Comparison of ENCODE assay signal across 8 mouse cellular contexts in genomic region chr8:13785764-13786299, GRCm38 (mm10). TPM values are rescaled to one million over a fixed set of nuclear protein-coding genes. Genes with fewer than 3 reads are reported as not detected.
DNase-seq lines count a peak whose midpoint lies in the region; ATAC-seq and TF ChIP-seq lines count a peak whose summit lies in the region.

No protein-coding gene starts in this region.

- peak; percentile 90 for TF ChIP-seq CTCF in layer of hippocampus, adult 2 months (conservative IDR thresholded peaks at IDR 0.05)
- TF ChIP-seq CTCF in lung, embryonic 14.5 days (IDR thresholded peaks at IDR 0.05; ENCODE audit: low read depth): peak; percentile 98
- peak; percentile 85 for TF ChIP-seq CTCF in olfactory bulb, adult 2 months (IDR thresholded peaks at IDR 0.05; ENCODE audit: insufficient read depth, low read depth, low read length)
- peak; percentile 98 for TF ChIP-seq CTCF in thymus, adult 2 months (IDR thresholded peaks at IDR 0.05; ENCODE audit: borderline replicate concordance, control insufficient read depth, extremely low read depth, insufficient read depth, low read length, poor library complexity)

- H3K4me3 ChIP-seq in ES-E14 (ENCODE audit: insufficient read depth in 1 of 2, low read depth in 1 of 2, low read length in 2 of 2, poor library complexity in 1 of 2, severe bottlenecking in 1 of 2): peak overlapping the region; percentile 83 to 88
- H3K4me3 ChIP-seq in forebrain, embryonic 16.5 days (replicated peaks; ENCODE audit: low read length): peak overlapping the region; percentile 78
- H3K4me3 ChIP-seq in layer of hippocampus, adult 2 months: peak overlapping the region; percentile 91
- H3K4me3 ChIP-seq in lung, embryonic 14.5 days (ENCODE audit: low read depth, low read length): peak overlapping the region; percentile 70
- H3K4me3 ChIP-seq in olfactory bulb, adult 2 months (ENCODE audit: insufficient read depth, low read depth, low read length): peak overlapping the region; percentile 82
- peak overlapping the region; percentile 68 for H3K4me3 ChIP-seq in thymus, adult 2 months (ENCODE audit: control insufficient read depth, insufficient read depth, low read length)

- TF ChIP-seq POLR2A in olfactory bulb, adult 2 months (IDR thresholded peaks at IDR 0.05; ENCODE audit: insufficient read depth, low read depth, low read length): peak; percentile 98
- TF ChIP-seq POLR2A in thymus, adult 2 months (IDR thresholded peaks at IDR 0.05; ENCODE audit: control insufficient read depth, extremely low read depth, insufficient read depth, low read length, poor library complexity): peak; percentile 63; the same call in 1 of the 2 replicates

- peak; percentile 96 for DNase-seq in ES-E14 (ENCODE audit: low read depth, low spot score)
- DNase-seq in cerebellum, adult 11-12 months: peak; percentile 94
- peak; percentile 97 to 98 for DNase-seq in heart, postnatal 36 days
- peak; percentile 92 to 97 for DNase-seq in layer of hippocampus, adult 2 months (ENCODE audit: low spot score in 2 of 2)
- DNase-seq in lung, embryonic 14.5 days: peak; percentile 98
- DNase-seq in thymus, adult 2 months: peak; percentile 95

- in situ Hi-C loops in ES-E14 (cut with MboI; ENCODE audit: low sequenced_read_pairs in 2 of 2, unreplicated experiment in 2 of 2): no loop called here

- under 1% methylated on average over 46 of the region's 47 CpGs for WGBS in forebrain, embryonic 16.5 days
- WGBS in lung, embryonic 14.5 days: under 1% methylated on average over 47 of the region's 47 CpGs
- WGBS in olfactory bulb, adult 2 months: under 1% methylated on average over 47 of the region's 47 CpGs
- WGBS in thymus, adult 2 months: under 1% methylated on average over 46 of the region's 47 CpGs

- H3K36me3 ChIP-seq in ES-E14 (ENCODE audit: control insufficient read depth, insufficient read depth, low read length, poor library complexity, severe bottlenecking): peaks cover 11% of the 10 kb centered on the region
- H3K36me3 ChIP-seq in forebrain, embryonic 16.5 days (ENCODE audit: control insufficient read depth, insufficient read depth): peaks cover 2% of the 10 kb centered on the region
- H3K36me3 ChIP-seq in lung, embryonic 14.5 days (ENCODE audit: insufficient read depth): peaks cover 35% of the 10 kb centered on the region
- H3K36me3 ChIP-seq in thymus, adult 2 months (ENCODE audit: control insufficient read depth, insufficient read depth, low read length): peaks cover 9% of the 10 kb centered on the region

- intact Hi-C loops in heart, postnatal 36 days (cut with DNase I): loop anchor here (1.0 to 10.0 kb wide), 4 partner anchors 27 to 501 kb away; partner anchors contain the start of genes Dcun1d2 and Tmco3

- H3K27ac ChIP-seq in ES-E14 (ENCODE audit: insufficient read depth, low read depth, low read length, poor library complexity, severe bottlenecking): peak overlapping the region; percentile 96
- H3K27ac ChIP-seq in forebrain, embryonic 16.5 days (ENCODE audit: low read length): peak overlapping the region; percentile 94
- H3K27ac ChIP-seq in layer of hippocampus, adult 2 months: peak overlapping the region; percentile 98
- H3K27ac ChIP-seq in lung, embryonic 14.5 days (ENCODE audit: low read depth): peak overlapping the region; percentile 98
- peak overlapping the region; percentile 98 for H3K27ac ChIP-seq in olfactory bulb, adult 2 months (ENCODE audit: insufficient read depth, low read depth, low read length)
- peak overlapping the region; percentile 82 for H3K27ac ChIP-seq in thymus, adult 2 months (ENCODE audit: control insufficient read depth, insufficient read depth, low read length)

- peaks cover 2 to 5% of the 10 kb centered on the region in 2 experiments; a peak in 1 of 4 replicates for H3K4me1 ChIP-seq in ES-E14 (ENCODE audit: control insufficient read depth in 2 of 2, insufficient read depth in 2 of 2, low read length in 2 of 2, poor library complexity in 1 of 2)
- peaks cover 12% of the 10 kb centered on the region for H3K4me1 ChIP-seq in forebrain, embryonic 16.5 days (replicated peaks; ENCODE audit: control insufficient read depth, insufficient read depth, low read length)
- no peaks in the 10 kb centered on the region for H3K4me1 ChIP-seq in lung, embryonic 14.5 days (ENCODE audit: insufficient read depth)
- peaks cover 7% of the 10 kb centered on the region for H3K4me1 ChIP-seq in olfactory bulb, adult 2 months (ENCODE audit: control insufficient read depth, insufficient read depth, low read length)
- H3K4me1 ChIP-seq in thymus, adult 2 months (replicated peaks; ENCODE audit: control insufficient read depth, insufficient read depth, low read length): peaks cover 6% of the 10 kb centered on the region

- H3K4me2 ChIP-seq in forebrain, embryonic 16.5 days (ENCODE audit: low read length): peak overlapping the region; percentile 77
- peak overlapping the region; percentile 78 for H3K4me2 ChIP-seq in lung, embryonic 14.5 days

- peak; percentile 95 for ATAC-seq in forebrain, embryonic 16.5 days
- peak; percentile 95 for ATAC-seq in lung, embryonic 14.5 days (ENCODE audit: insufficient read depth)

- no peaks in the 10 kb centered on the region for H3K27me3 ChIP-seq in forebrain, embryonic 16.5 days (replicated peaks; ENCODE audit: control insufficient read depth, insufficient read depth, low read length)
- H3K27me3 ChIP-seq in lung, embryonic 14.5 days (ENCODE audit: insufficient read depth, low read length): no peaks in the 10 kb centered on the region
- H3K27me3 ChIP-seq in thymus, adult 2 months (ENCODE audit: control insufficient read depth, insufficient read depth, low read length): no peaks in the 10 kb centered on the region

- H3K9ac ChIP-seq in ES-E14 (ENCODE audit: insufficient read depth, low read depth, low read length, poor library complexity, severe bottlenecking): peak overlapping the region; percentile 98
- peak overlapping the region; percentile 84 for H3K9ac ChIP-seq in forebrain, embryonic 16.5 days (replicated peaks; ENCODE audit: low read depth, low read length)
- peak overlapping the region; percentile 96 for H3K9ac ChIP-seq in lung, embryonic 14.5 days

- no peaks in the 10 kb centered on the region for H3K9me3 ChIP-seq in ES-E14 (ENCODE audit: control insufficient read depth, insufficient read depth, low read depth, low read length)
- H3K9me3 ChIP-seq in forebrain, embryonic 16.5 days (ENCODE audit: control insufficient read depth, low read length): no peaks in the 10 kb centered on the region
- no peaks in the 10 kb centered on the region for H3K9me3 ChIP-seq in lung, embryonic 14.5 days (ENCODE audit: low read depth, low read length)

TF ChIP-seq in ES-E14, 5 proteins besides CTCF, POLR2A, EP300 and RAD21:
- TF ChIP-seq MAFK (IDR thresholded peaks at IDR 0.05; ENCODE audit: insufficient read depth, low read depth, low read length) (no peak), HCFC1 (IDR thresholded peaks at IDR 0.05; ENCODE audit: borderline replicate concordance, insufficient read depth, low read length) (0 out of 2 replicates have a peak, but pooled peaks have one; percentile 10), CHD2 (IDR thresholded peaks at IDR 0.05; ENCODE audit: low read depth, low read length) (peak; percentile 88), ZC3H11A (IDR thresholded peaks at IDR 0.05; ENCODE audit: borderline replicate concordance, low read depth, low read length) (0 out of 2 replicates have a peak, but pooled peaks have one; percentile 8)

RNA-seq across cellular contexts. Expression of gene Upf3a, which starts 0.4 kb away (rescaled TPM):
- total RNA-seq in ES-E14 (2012; rRNA removed): 27.6 and 34.2 TPM in 2 replicates
- polyA plus RNA-seq in forebrain, embryonic 16.5 days (2015; fragmentation: Nextera tagmentation; extraction: Ambion mirVana): 43.9 and 44.7 TPM in 2 replicates
- 1 to 10 TPM; 7.9 to 8.3 TPM for total RNA-seq in heart, postnatal 36 days (2021)
- total RNA-seq in layer of hippocampus, adult 2 months (2021): 10 to 100 TPM; 35.5 to 38.2 TPM
- 50.4 and 51.7 TPM in 2 replicates for polyA plus RNA-seq in lung, embryonic 14.5 days (2014; fragmentation: Nextera tagmentation; extraction: Ambion mirVana)
- polyA plus RNA-seq in olfactory bulb, adult 2 months (2012; ENCODE audit: insufficient read depth, insufficient read length, low replicate concordance, missing spikeins): not detected in 2 replicates
- polyA plus RNA-seq in thymus, adult 2 months (2012; rRNA removed): 13.3 and 13.5 TPM in 2 replicates

RNA-seq across cellular contexts. Expression of gene Cdc16, which starts 28.4 kb away (rescaled TPM):
- 51.5 and 63.6 TPM in 2 replicates for total RNA-seq in ES-E14 (2012; rRNA removed)
- 172 and 192 TPM in 2 replicates for polyA plus RNA-seq in forebrain, embryonic 16.5 days (2015; fragmentation: Nextera tagmentation; extraction: Ambion mirVana)
- total RNA-seq in heart, postnatal 36 days (2021): 10 to 100 TPM; 31.9 to 33.6 TPM
- total RNA-seq in layer of hippocampus, adult 2 months (2021): 10 to 100 TPM; 54.3 to 58.2 TPM
- 260 and 265 TPM in 2 replicates for polyA plus RNA-seq in lung, embryonic 14.5 days (2014; fragmentation: Nextera tagmentation; extraction: Ambion mirVana)
- polyA plus RNA-seq in olfactory bulb, adult 2 months (2012; ENCODE audit: insufficient read depth, insufficient read length, low replicate concordance, missing spikeins): 201 TPM in 1 of 2 replicates, not detected in the other
- 69.9 and 72.1 TPM in 2 replicates for polyA plus RNA-seq in thymus, adult 2 months (2012; rRNA removed)

RNA-seq across cellular contexts. Expression of gene AF366264, which starts 52.4 kb away (rescaled TPM):
- not detected in 2 replicates for total RNA-seq in ES-E14 (2012; rRNA removed)
- polyA plus RNA-seq in forebrain, embryonic 16.5 days (2015; fragmentation: Nextera tagmentation; extraction: Ambion mirVana): not detected in 2 replicates
- not detected for total RNA-seq in heart, postnatal 36 days (2021)
- total RNA-seq in layer of hippocampus, adult 2 months (2021): not detected
- polyA plus RNA-seq in lung, embryonic 14.5 days (2014; fragmentation: Nextera tagmentation; extraction: Ambion mirVana): not detected in 2 replicates
- not detected in 2 replicates for polyA plus RNA-seq in olfactory bulb, adult 2 months (2012; ENCODE audit: insufficient read depth, insufficient read length, low replicate concordance, missing spikeins)
- not detected in 2 replicates for polyA plus RNA-seq in thymus, adult 2 months (2012; rRNA removed)

Comparison
In these comparisons a context has a peak if more than half of its experiments do, and no peak if none do; other contexts are left out.
1. Peak in every context shown above with its lines: DNase-seq, ATAC-seq, H3K4me3 ChIP-seq and H3K27ac ChIP-seq.